8 mouse cellular contexts compared by ENCODE assay signal in the genomic region with DNA sequence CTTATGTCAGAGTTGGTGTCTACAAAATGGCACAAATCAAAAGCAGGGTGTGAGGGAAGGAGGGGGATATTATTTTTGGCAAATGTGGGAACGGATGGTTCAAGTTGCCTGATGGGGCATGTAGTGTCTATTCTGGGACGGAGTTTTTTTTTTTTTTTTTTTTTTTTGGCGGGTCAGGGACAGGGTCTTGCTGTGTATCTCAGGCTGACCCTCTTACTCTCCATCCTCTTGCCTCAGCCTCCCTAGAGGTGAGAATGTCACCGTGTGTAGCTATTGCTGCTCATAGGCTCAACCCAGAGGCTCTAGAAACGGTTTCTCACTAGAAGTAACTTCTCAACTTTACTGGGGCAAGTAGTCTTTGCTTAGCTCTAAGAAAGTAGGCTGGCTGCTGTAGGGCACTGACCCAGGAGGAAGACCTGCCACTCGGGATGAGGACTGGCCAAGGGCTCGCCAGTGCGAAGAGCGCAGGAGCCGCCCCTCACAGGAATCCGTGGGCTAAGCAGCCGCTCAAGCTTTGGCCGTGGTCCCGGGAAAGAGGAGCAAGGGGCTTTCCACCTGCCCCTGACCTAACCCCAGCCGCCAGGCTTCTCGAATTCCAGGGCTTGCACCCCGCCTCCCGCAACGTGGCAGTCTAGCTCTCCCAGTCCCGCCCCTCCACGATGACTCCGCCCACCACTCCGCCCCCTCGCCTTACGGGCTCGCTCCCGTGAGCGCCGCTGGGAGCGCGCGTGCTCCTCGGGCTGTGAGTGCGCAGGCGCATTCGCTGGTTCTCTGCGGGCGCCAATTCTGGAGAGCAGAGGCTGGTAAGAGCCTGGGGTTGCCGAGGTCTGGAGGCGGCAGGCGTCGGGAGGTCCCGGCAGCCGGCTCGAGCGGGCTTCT. TPM values are rescaled to one million over a fixed set of nuclear protein-coding genes. Genes with fewer than 3 reads are reported as not detected.
DNase-seq lines count a peak whose midpoint lies in the region; ATAC-seq and TF ChIP-seq lines count a peak whose summit lies in the region.

Alg6 (plus strand) TSS at position 761 of the 879 bp plus-strand sequence.

- H3K27ac ChIP-seq in forebrain, embryonic 16.5 days (ENCODE audit: low read length) = peak within 1 kb of the TSS; percentile 31; the same call in 1 of the 2 replicates
- peak within 1 kb of the TSS; percentile 93 for H3K27ac ChIP-seq in layer of hippocampus, adult 2 months
- H3K27ac ChIP-seq in lung, embryonic 14.5 days (ENCODE audit: low read depth) = peak within 1 kb of the TSS; percentile 52
- H3K27ac ChIP-seq in olfactory bulb, adult 2 months (ENCODE audit: insufficient read depth, low read depth, low read length) = no peak within 1 kb of the TSS
- H3K27ac ChIP-seq in thymus, adult 2 months (ENCODE audit: control insufficient read depth, insufficient read depth, low read length) = no peak within 1 kb of the TSS

- peaks cover 3% of the 10 kb centered on the region for H3K27me3 ChIP-seq in G1E (ENCODE audit: insufficient read depth, low read length)
- H3K27me3 ChIP-seq in forebrain, embryonic 16.5 days (replicated peaks; ENCODE audit: control insufficient read depth, insufficient read depth, low read length) = no peaks in the 10 kb centered on the region
- no peaks in the 10 kb centered on the region for H3K27me3 ChIP-seq in lung, embryonic 14.5 days (ENCODE audit: insufficient read depth, low read length)
- no peaks in the 10 kb centered on the region for H3K27me3 ChIP-seq in thymus, adult 2 months (ENCODE audit: control insufficient read depth, insufficient read depth, low read length)

- no peak for TF ChIP-seq CTCF in G1E (IDR thresholded peaks at IDR 0.05; ENCODE audit: low read depth, low read length)
- peak; percentile 48 for TF ChIP-seq CTCF in layer of hippocampus, adult 2 months (conservative IDR thresholded peaks at IDR 0.05)
- peak; percentile 41 for TF ChIP-seq CTCF in lung, embryonic 14.5 days (IDR thresholded peaks at IDR 0.05; ENCODE audit: low read depth)
- no peak for TF ChIP-seq CTCF in olfactory bulb, adult 2 months (IDR thresholded peaks at IDR 0.05; ENCODE audit: insufficient read depth, low read depth, low read length)
- 0 out of 2 replicates have a peak, but pooled peaks have one; percentile 25 for TF ChIP-seq CTCF in thymus, adult 2 months (IDR thresholded peaks at IDR 0.05; ENCODE audit: borderline replicate concordance, control insufficient read depth, extremely low read depth, insufficient read depth, low read length, poor library complexity)

- WGBS in forebrain, embryonic 16.5 days = 3% methylated on average over 44 of the region's 46 CpGs
- 3% methylated on average over 46 of the region's 46 CpGs for WGBS in lung, embryonic 14.5 days
- 2% methylated on average over 46 of the region's 46 CpGs for WGBS in olfactory bulb, adult 2 months
- 4% methylated on average over 46 of the region's 46 CpGs for WGBS in thymus, adult 2 months

- peak within 1 kb of the TSS; percentile 89 for H3K4me3 ChIP-seq in G1E (ENCODE audit: low read depth, low read length)
- H3K4me3 ChIP-seq in forebrain, embryonic 16.5 days (replicated peaks; ENCODE audit: low read length) = peak within 1 kb of the TSS; percentile 62
- peak within 1 kb of the TSS; percentile 96 for H3K4me3 ChIP-seq in layer of hippocampus, adult 2 months
- peak within 1 kb of the TSS; percentile 57 for H3K4me3 ChIP-seq in lung, embryonic 14.5 days (ENCODE audit: low read depth, low read length)
- H3K4me3 ChIP-seq in olfactory bulb, adult 2 months (ENCODE audit: insufficient read depth, low read depth, low read length) = peak within 1 kb of the TSS; percentile 63
- H3K4me3 ChIP-seq in thymus, adult 2 months (ENCODE audit: control insufficient read depth, insufficient read depth, low read length) = peak within 1 kb of the TSS; percentile 68

- H3K36me3 ChIP-seq in G1E (replicated peaks) = peaks cover 25% of the 10 kb centered on the region
- H3K36me3 ChIP-seq in forebrain, embryonic 16.5 days (ENCODE audit: control insufficient read depth, insufficient read depth) = no peaks in the 10 kb centered on the region
- 0 out of 2 replicates have a peak, but pooled peaks cover 5% of the 10 kb centered on the region for H3K36me3 ChIP-seq in lung, embryonic 14.5 days (ENCODE audit: insufficient read depth)
- H3K36me3 ChIP-seq in thymus, adult 2 months (ENCODE audit: control insufficient read depth, insufficient read depth, low read length) = no peaks in the 10 kb centered on the region

- H3K4me2 ChIP-seq in forebrain, embryonic 16.5 days (ENCODE audit: low read length) = peak within 1 kb of the TSS; percentile 75
- peak within 1 kb of the TSS; percentile 65 for H3K4me2 ChIP-seq in lung, embryonic 14.5 days

- DNase-seq in G1E (ENCODE audit: low spot score) = peak; percentile 81
- peak; percentile 94 to 99 for DNase-seq in cerebellum, adult 18-20 months
- peak; percentile 98 to 99 for DNase-seq in heart, postnatal 36 days
- DNase-seq in layer of hippocampus, adult 2 months (ENCODE audit: low spot score in 2 of 2) = peak; percentile 94 to 97
- peak; percentile 97 for DNase-seq in lung, embryonic 14.5 days
- peak; percentile 95 for DNase-seq in thymus, adult 2 months

- intact Hi-C loops in heart, postnatal 36 days (cut with DNase I) = loop anchor here (2.0 kb wide), 1 partner anchor 54 kb away; no protein-coding TSS in a partner anchor

- peak; percentile 47; the same call in 1 of the 2 replicates for TF ChIP-seq POLR2A in olfactory bulb, adult 2 months (IDR thresholded peaks at IDR 0.05; ENCODE audit: insufficient read depth, low read depth, low read length)
- TF ChIP-seq POLR2A in thymus, adult 2 months (IDR thresholded peaks at IDR 0.05; ENCODE audit: control insufficient read depth, extremely low read depth, insufficient read depth, low read length, poor library complexity) = peak; percentile 57; the same call in 1 of the 2 replicates

- no peaks in the 10 kb centered on the region for H3K9me3 ChIP-seq in G1E (replicated peaks)
- no peaks in the 10 kb centered on the region for H3K9me3 ChIP-seq in forebrain, embryonic 16.5 days (ENCODE audit: control insufficient read depth, low read length)
- H3K9me3 ChIP-seq in lung, embryonic 14.5 days (ENCODE audit: low read depth, low read length) = no peaks in the 10 kb centered on the region

- peaks cover 45% of the 10 kb centered on the region for H3K4me1 ChIP-seq in G1E (ENCODE audit: insufficient read depth, low read depth, low read length)
- 0 out of 2 replicates have a peak, but pooled peaks cover 3% of the 10 kb centered on the region for H3K4me1 ChIP-seq in forebrain, embryonic 16.5 days (replicated peaks; ENCODE audit: control insufficient read depth, insufficient read depth, low read length)
- H3K4me1 ChIP-seq in lung, embryonic 14.5 days (ENCODE audit: insufficient read depth) = no peaks in the 10 kb centered on the region; the same call in 1 of the 2 replicates
- no peaks in the 10 kb centered on the region for H3K4me1 ChIP-seq in olfactory bulb, adult 2 months (ENCODE audit: control insufficient read depth, insufficient read depth, low read length)
- peaks cover 8% of the 10 kb centered on the region for H3K4me1 ChIP-seq in thymus, adult 2 months (replicated peaks; ENCODE audit: control insufficient read depth, insufficient read depth, low read length)

- H3K9ac ChIP-seq in forebrain, embryonic 16.5 days (replicated peaks; ENCODE audit: low read depth, low read length) = peak within 1 kb of the TSS; percentile 80
- peak within 1 kb of the TSS; percentile 75 for H3K9ac ChIP-seq in lung, embryonic 14.5 days

- peak; percentile 79 for ATAC-seq in G1E (ENCODE audit: extremely low read depth, insufficient number of reproducible peaks, low FRiP score, poor library complexity, severe bottlenecking)
- ATAC-seq in forebrain, embryonic 16.5 days = peak; percentile 95
- peak; percentile 96 for ATAC-seq in lung, embryonic 14.5 days (ENCODE audit: insufficient read depth)

RNA-seq across cellular contexts. Expression of gene Alg6, which starts in this region (rescaled TPM):
- total RNA-seq in G1E (2014; fragmentation: Nextera tagmentation) (47.7 and 50.5 TPM in 2 replicates), G1E (2017) (21.8 and 22.0 TPM in 2 replicates)
- 0.42 and 0.54 TPM in 2 replicates for polyA plus RNA-seq in G1E (2012)
- polyA plus RNA-seq in forebrain, embryonic 16.5 days (2015; fragmentation: Nextera tagmentation; extraction: Ambion mirVana) = 9.1 and 10.7 TPM in 2 replicates
- total RNA-seq in heart, postnatal 36 days (2021) = 1 to 10 TPM; 4.4 to 8.6 TPM
- 10 to 100 TPM; 12.5 TPM for total RNA-seq in layer of hippocampus, adult 2 months (2021)
- polyA plus RNA-seq in lung, embryonic 14.5 days (2014; fragmentation: Nextera tagmentation; extraction: Ambion mirVana) = 23.0 and 24.1 TPM in 2 replicates
- not detected in 2 replicates for polyA plus RNA-seq in olfactory bulb, adult 2 months (2012; ENCODE audit: insufficient read depth, insufficient read length, low replicate concordance, missing spikeins)
- polyA plus RNA-seq in thymus, adult 2 months (2012; rRNA removed) = 3.9 and 5.0 TPM in 2 replicates

Comparison
In these comparisons a context has a peak if more than half of its experiments do, and no peak if none do; other contexts are left out.
1. CTCF ChIP-seq: peak in layer of hippocampus, adult 2 months (single experiment), lung, embryonic 14.5 days (single experiment) and thymus, adult 2 months (single experiment); none in G1E (single experiment) and olfactory bulb, adult 2 months (single experiment).
2. H3K27ac ChIP-seq: peak in forebrain, embryonic 16.5 days (single experiment), layer of hippocampus, adult 2 months (single experiment) and lung, embryonic 14.5 days (single experiment); none in olfactory bulb, adult 2 months (single experiment) and thymus, adult 2 months (single experiment).
3. Peak in every context shown above with its lines, with median percentiles within 50 percentile points of each other: ATAC-seq, DNase-seq and H3K4me3 ChIP-seq.